Mouse (Mus musculus) MEL (cell line): ENCODE measurements around the gene Ggt5. TPM values are rescaled to one million over a fixed set of nuclear protein-coding genes. Genes with fewer than 3 reads are reported as not detected.

Experiments used
- DNase-seq: peaks from one replicate; pipeline ENCODE4 v3.0.0; 2011; ENCODE audit warnings: low read depth, low spot score
- H3K27ac ChIP-seq: 2 replicates; pipeline ENCODE4 v1.5.1; 2012; ENCODE audit warnings: low read depth, mild to moderate bottlenecking, control low read depth, low read length, moderate library complexity; ENCODE audit not compliant: control insufficient read depth
- H3K27me3 ChIP-seq, 2 experiments: fragments of 150-350 bp in 1 of 2; sonication (generic) in 1 of 2; 2 replicates each; pipeline ENCODE4 v1.6.1; 2012; ENCODE audit warnings: low read length in 2 of 2, mild to moderate bottlenecking in 2 of 2, improper control_type of control experiment in 1 of 2, moderate library complexity in 1 of 2; ENCODE audit not compliant: insufficient read depth in 2 of 2, control insufficient read depth in 1 of 2
- H3K36me3 ChIP-seq, 2 experiments: 2 replicates each; pipeline ENCODE4 v1.6.1; 2012 to 2014; ENCODE audit warnings: low read length in 2 of 2, improper control_type of control experiment in 1 of 2, inconsistent platforms in 1 of 2, mild to moderate bottlenecking in 1 of 2; ENCODE audit not compliant: insufficient read depth in 2 of 2, control insufficient read depth in 1 of 2
- H3K4me1 ChIP-seq, 2 experiments: fragments of 150-350 bp in 1 of 2; sonication (generic) in 1 of 2; 2 replicates each; pipeline ENCODE4 v1.6.1; 2012; ENCODE audit warnings: low read length in 2 of 2, improper control_type of control experiment in 1 of 2, mild to moderate bottlenecking in 1 of 2; ENCODE audit not compliant: insufficient read depth in 2 of 2, control insufficient read depth in 1 of 2
- H3K4me3 ChIP-seq, 2 experiments: fragments of 150-350 bp in 1 of 2; sonication (generic) in 1 of 2; 2 replicates each; pipeline ENCODE4 v1.5.1; 2012; ENCODE audit warnings: low read depth in 2 of 2, low read length in 2 of 2, mild to moderate bottlenecking in 2 of 2, moderate library complexity in 2 of 2, control low read depth in 1 of 2, improper control_type of control experiment in 1 of 2; ENCODE audit not compliant: control insufficient read depth in 1 of 2, insufficient read depth in 1 of 2
- H3K79me2 ChIP-seq: 2 replicates; pipeline ENCODE4 v1.6.1; 2012; ENCODE audit warnings: mild to moderate bottlenecking, low read length, moderate library complexity; ENCODE audit not compliant: control insufficient read depth, poor library complexity, insufficient read depth
- H3K9ac ChIP-seq: 2 replicates; pipeline ENCODE4 v1.6.1; 2012; ENCODE audit warnings: low read depth, mild to moderate bottlenecking, control low read depth, low read length, moderate library complexity; ENCODE audit not compliant: control insufficient read depth, poor library complexity, severe bottlenecking
- H3K9me3 ChIP-seq: fragments of 150-350 bp; sonication (generic); replicated peaks from 2 replicates; pipeline ENCODE4 v1.6.1; 2012; ENCODE audit warnings: mild to moderate bottlenecking, low read length, improper control_type of control experiment, moderate library complexity; ENCODE audit not compliant: insufficient read depth
- BHLHE40 ChIP-seq: IDR thresholded peaks from 2 replicates; pipeline ENCODE4 v1.6.1; 2012; ENCODE audit warnings: low read depth, mild to moderate bottlenecking, inconsistent platforms, low read length, improper control_type of control experiment, borderline replicate concordance
- CHD1 ChIP-seq: IDR thresholded peaks from 2 replicates; pipeline ENCODE4 v1.6.1; 2012; ENCODE audit warnings: low read depth, mild to moderate bottlenecking, inconsistent platforms, low read length, improper control_type of control experiment
- CTCF ChIP-seq, 3 experiments: IDR thresholded peaks in 2 of 3; conservative IDR thresholded peaks in 1 of 3; 2 replicates each; pipeline ENCODE4 v1.5.1; 2011 to 2012; ENCODE audit warnings: low read length in 3 of 3, low read depth in 2 of 3, mild to moderate bottlenecking in 2 of 3, improper control_type of control experiment in 1 of 3, inconsistent platforms in 1 of 3, mixed read lengths in 1 of 3, moderate library complexity in 1 of 3; ENCODE audit not compliant: control insufficient read depth in 1 of 3, insufficient read depth in 1 of 3, poor library complexity in 1 of 3, severe bottlenecking in 1 of 3
- ELF1 ChIP-seq: IDR thresholded peaks from 2 replicates; pipeline ENCODE4 v1.6.1; 2014; ENCODE audit warnings: low read depth, mild to moderate bottlenecking, inconsistent platforms, low read length, improper control_type of control experiment, moderate library complexity
- EP300 ChIP-seq, 2 experiments: IDR thresholded peaks; 2 replicates each; pipeline ENCODE4 v1.6.1; 2011; ENCODE audit warnings: improper control_type of control experiment in 2 of 2, low read length in 2 of 2, low read depth in 1 of 2, mild to moderate bottlenecking in 1 of 2
- ETS1 ChIP-seq: IDR thresholded peaks from 2 replicates; pipeline ENCODE4 v1.6.1; 2012; ENCODE audit warnings: low read depth, mild to moderate bottlenecking, inconsistent platforms, low read length, improper control_type of control experiment, moderate library complexity
- GATA1 ChIP-seq: IDR thresholded peaks from 2 replicates; pipeline ENCODE4 v1.6.1; 2011; ENCODE audit warnings: low read depth, low read length, improper control_type of control experiment
- MAX ChIP-seq: IDR thresholded peaks from 2 replicates; pipeline ENCODE4 v1.6.1; 2011; ENCODE audit warnings: low read length, improper control_type of control experiment
- MEF2A ChIP-seq: IDR thresholded peaks from 2 replicates; pipeline ENCODE4 v1.6.1; 2014; ENCODE audit warnings: low read depth, mild to moderate bottlenecking, inconsistent platforms, low read length, improper control_type of control experiment; ENCODE audit not compliant: poor library complexity, insufficient replicate concordance, severe bottlenecking; ENCODE audit errors: extremely low read depth
- RAD21 ChIP-seq: IDR thresholded peaks from 2 replicates; pipeline ENCODE4 v1.6.1; 2011; ENCODE audit warnings: mild to moderate bottlenecking, low read depth, low read length, improper control_type of control experiment
- TBP ChIP-seq: IDR thresholded peaks from 2 replicates; pipeline ENCODE4 v1.8.0; 2011; ENCODE audit warnings: low read depth, low read length, improper control_type of control experiment
- UBTF ChIP-seq: IDR thresholded peaks from 2 replicates; pipeline ENCODE4 v1.6.1; 2012; ENCODE audit warnings: low read depth, mild to moderate bottlenecking, inconsistent platforms, low read length, improper control_type of control experiment, moderate library complexity, borderline replicate concordance; ENCODE audit not compliant: insufficient read depth
- USF1 ChIP-seq: IDR thresholded peaks from 2 replicates; pipeline ENCODE4 v1.6.1; 2014; ENCODE audit warnings: low read depth, mild to moderate bottlenecking, inconsistent platforms, low read length, improper control_type of control experiment, moderate library complexity
- USF2 ChIP-seq, 2 experiments: IDR thresholded peaks; 2 replicates each; pipeline ENCODE4 v1.6.1; 2011 to 2012; ENCODE audit warnings: improper control_type of control experiment in 2 of 2, low read length in 2 of 2, borderline replicate concordance in 1 of 2, inconsistent platforms in 1 of 2, low read depth in 1 of 2, mild to moderate bottlenecking in 1 of 2; ENCODE audit not compliant: insufficient read depth in 1 of 2
- ZMIZ1 ChIP-seq: IDR thresholded peaks from 2 replicates; pipeline ENCODE4 v1.6.1; 2012; ENCODE audit warnings: low read depth, mild to moderate bottlenecking, inconsistent platforms, low read length, improper control_type of control experiment, moderate library complexity
- ZNF384 ChIP-seq: IDR thresholded peaks from 2 replicates; pipeline ENCODE4 v1.6.1; 2012; ENCODE audit warnings: low read depth, mild to moderate bottlenecking, inconsistent platforms, low read length, improper control_type of control experiment
- polyA plus RNA-seq, 2 experiments: library from polyadenylated mRNA; stranded (reverse) in 1 of 2; unstranded in 1 of 2; fragments of >175 nt in 1 of 2; fragments of >200 nt in 1 of 2; gene quantifications; 2 replicates each; pipeline versions ENCODE4 v1.2.1 to v1.2.4; 2012; ENCODE audit warnings: low replicate concordance in 2 of 2, low read depth in 1 of 2; ENCODE audit not compliant: insufficient read length in 2 of 2, insufficient read depth in 1 of 2, missing spikeins in 1 of 2
- total RNA-seq: library from RNA; depleted of rRNA; stranded (reverse); fragments of 300-350 nt; gene quantifications from 2 replicates; pipeline ENCODE4 v1.2.3, GENCODE M21; 2012

Ggt5 gene
- total and polyA plus RNA-seq, 3 experiments: 0.11 TPM; not detected in 2

- Histone ChIP-seq H3K9me3 (no peaks in the 10 kb centered on the region), H3K4me1 (no peaks in the 10 kb centered on the region; a peak in 1 of 4 replicates), H3K36me3 (no peaks in the 10 kb centered on the region), H3K27ac (no peak overlapping the region), H3K79me2 (no peaks in the 10 kb centered on the region), H3K9ac (no peak overlapping the region), H3K4me3 (no peak overlapping the region), H3K27me3 (no peaks in the 10 kb centered on the region)
- DNase-seq: no peak
- TF ChIP-seq USF1 (no peak), ELF1 (no peak), UBTF (no peak), CTCF (IDR thresholded peaks at IDR 0.05 in 2 of 3, conservative IDR thresholded peaks at IDR 0.05 in 1 of 3; ENCODE audit: control insufficient read depth in 1 of 3, insufficient read depth in 1 of 3, low read depth in 2 of 3, low read length in 3 of 3, poor library complexity in 1 of 3, severe bottlenecking in 1 of 3) (no peak), ETS1 (no peak), BHLHE40 (no peak), CHD1 (no peak), ZMIZ1 (no peak)
Measured at GRCm38 (mm10) chr10:75552701-75553450, 36.3 kb upstream of the Ggt5 start.

DNA sequence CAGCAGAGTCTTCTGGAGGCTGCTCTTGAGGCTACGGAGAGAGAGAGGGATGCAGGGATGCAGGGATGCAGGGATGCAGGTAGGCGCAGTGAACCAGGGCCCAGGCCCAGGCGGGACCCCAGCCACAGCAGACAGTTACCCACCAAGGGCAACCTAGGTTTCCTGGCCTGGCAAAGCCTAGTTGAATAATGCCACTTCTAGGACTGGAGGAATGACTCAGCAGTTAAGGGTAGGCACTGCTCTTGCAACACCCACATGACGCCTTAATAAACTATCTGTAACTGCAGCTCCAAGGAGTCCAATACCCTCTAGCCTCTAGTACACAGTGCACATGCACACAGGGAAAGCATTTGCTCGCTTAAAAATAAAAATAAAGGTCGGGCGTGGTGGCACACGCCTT, 35.0 kb upstream of the Ggt5 start:
- H3K27me3 ChIP-seq: no peaks in the 10 kb centered on the region
- no peak overlapping the region for H3K4me3 ChIP-seq
- DNase-seq: no peak
- TF ChIP-seq CHD1 (no peak), ELF1 (no peak), MAX (no peak)
- H3K4me1 ChIP-seq: peaks cover 2 to 7% of the 10 kb centered on the region in 2 experiments; a peak in 3 of 4 replicates
- H3K27ac ChIP-seq: no peak overlapping the region
- no peaks in the 10 kb centered on the region for H3K9me3 ChIP-seq
- no peaks in the 10 kb centered on the region for H3K79me2 ChIP-seq
- H3K36me3 ChIP-seq: no peaks in the 10 kb centered on the region
- no peak overlapping the region for H3K9ac ChIP-seq

GRCm38 (mm10) chr10:75555557-75555956, 33.6 kb upstream of the Ggt5 start:
- Histone ChIP-seq H3K27ac (no peak overlapping the region), H3K4me1 (peaks cover 2 to 7% of the 10 kb centered on the region in 2 experiments; a peak in 3 of 4 replicates), H3K79me2 (no peaks in the 10 kb centered on the region), H3K4me3 (no peak overlapping the region), H3K36me3 (no peaks in the 10 kb centered on the region), H3K27me3 (no peaks in the 10 kb centered on the region), H3K9me3 (no peaks in the 10 kb centered on the region)
- no peak for DNase-seq
- TF ChIP-seq MEF2A: no peak
- TF ChIP-seq UBTF: no peak
- TF ChIP-seq ETS1: no peak
- TF ChIP-seq TBP: no peak
- no peak for TF ChIP-seq ZNF384
- TF ChIP-seq GATA1: no peak
- TF ChIP-seq USF2 (IDR thresholded peaks at IDR 0.05; ENCODE audit: borderline replicate concordance in 1 of 2, insufficient read depth in 1 of 2, low read depth in 1 of 2, low read length in 2 of 2): no peak
- no peak for TF ChIP-seq CTCF (IDR thresholded peaks at IDR 0.05 in 2 of 3, conservative IDR thresholded peaks at IDR 0.05 in 1 of 3; ENCODE audit: control insufficient read depth in 1 of 3, insufficient read depth in 1 of 3, low read depth in 2 of 3, low read length in 3 of 3, poor library complexity in 1 of 3, severe bottlenecking in 1 of 3)
- TF ChIP-seq CHD1: no peak
- no peak for TF ChIP-seq EP300 (IDR thresholded peaks at IDR 0.05; ENCODE audit: low read depth in 1 of 2, low read length in 2 of 2)
- no peak for TF ChIP-seq RAD21
- TF ChIP-seq ELF1: no peak
- TF ChIP-seq, all 39 proteins: peak for 0
- no peak overlapping the region for H3K9ac ChIP-seq
